Mouse (Mus musculus) megakaryocyte, embryonic 14.5 days (primary cell): ENCODE measurements at regions not wholly inside any gene's neighbourhood (a gene's known extent, or its start where the extent isn't known, plus 50 kb on each side); places are given as distances from the start of the nearest gene placed in this dataset.

ENCODE experiments used
- FLI1 ChIP-seq: IDR thresholded peaks from 2 replicates; pipeline ENCODE4 v1.6.1; 2012; ENCODE audit warnings: low read length, inconsistent platforms, mixed read lengths
- GATA1 ChIP-seq: IDR thresholded peaks from 3 replicates; pipeline ENCODE4 v1.6.1; 2012; ENCODE audit warnings: mixed read lengths, low read length, inconsistent platforms, borderline replicate concordance

GRCm38 (mm10) chr9:67664773-67665172 is 94.5 kb upstream of the C2cd4b start:
- TF ChIP-seq GATA1, result no peak
- no peak for TF ChIP-seq FLI1
